Mouse (Mus musculus) left cerebral cortex, adult 8-10 months (tissue): ENCODE results near the gene Akt3. TPM values are rescaled to one million over a fixed set of nuclear protein-coding genes. Genes with fewer than 3 reads are reported as not detected.
A peak's percentile ranks its signal among the peaks of the same experiment; 100 is the strongest.

Source experiments
- DNase-seq, 2 experiments: peaks; one replicate each; pipeline ENCODE4 v3.0.0; 2022; ENCODE audit warnings: low spot score in 2 of 2
- total RNA-seq, 4 experiments: library from RNA; stranded (reverse); gene quantifications; 2 replicates each; pipeline ENCODE4 v1.2.4; 2022

The Akt3 gene
- total RNA-seq = 100 to 1,000 TPM; 227 to 296 (median 251) TPM

GRCm38 (mm10) chr1:177258034-177258342 is at the start of gene Akt3:
TSS of gene Akt3 (minus strand) at chr1:177258203.
- no peak for DNase-seq

- DNase-seq = peak; percentile 14 to 46
These were observed 49.5 kb upstream of the Akt3 start for GRCm38 (mm10) chr1:177307549-177307948.

GRCm38 (mm10) chr1:177298231-177298630 is 40.2 kb upstream of the Akt3 start:
- DNase-seq = no peak

- no peak for DNase-seq
These were observed 28.8 kb upstream of the Akt3 start for GRCm38 (mm10) chr1:177286764-177287163.

GRCm38 (mm10) chr1:177281925-177282324 is 23.9 kb upstream of the Akt3 start:
- no peak for DNase-seq

GRCm38 (mm10) chr1:177277361-177277760 is 19.4 kb upstream of the Akt3 start:
- DNase-seq = no peak

- no peak for DNase-seq
These were observed 9.6 kb upstream of the Akt3 start for GRCm38 (mm10) chr1:177267645-177268044.

GRCm38 (mm10) chr1:177262926-177263325 is 4.9 kb upstream of the Akt3 start:
- no peak for DNase-seq

GRCm38 (mm10) chr1:177260796-177261195 is 2.8 kb upstream of the Akt3 start:
- DNase-seq = no peak

- no peak for DNase-seq
These were observed 1.1 kb upstream of the Akt3 start for GRCm38 (mm10) chr1:177259038-177259600.

GRCm38 (mm10) chr1:177258343-177259037 is 487 bp upstream of the Akt3 start:
- DNase-seq = peak; percentile 53 to 70

- peak; percentile 58 to 84 for DNase-seq
These were observed 597 bp downstream of the Akt3 start for GRCm38 (mm10) chr1:177257178-177258033.

- DNase-seq = no peak
These were observed 9.4 kb downstream of the Akt3 start for GRCm38 (mm10) chr1:177248638-177249037.

GRCm38 (mm10) chr1:177238368-177238767 is 19.6 kb downstream of the Akt3 start:
- no peak for DNase-seq

- DNase-seq = no peak
These were observed 21.3 kb downstream of the Akt3 start for GRCm38 (mm10) chr1:177236695-177237094.

- no peak for DNase-seq
These were observed 21.8 kb downstream of the Akt3 start for GRCm38 (mm10) chr1:177236249-177236648.

GRCm38 (mm10) chr1:177234462-177234861 is 23.5 kb downstream of the Akt3 start:
- DNase-seq = no peak

- no peak for DNase-seq
These were observed 26.9 kb downstream of the Akt3 start for GRCm38 (mm10) chr1:177231122-177231521.

GRCm38 (mm10) chr1:177198978-177199377 is 59.0 kb downstream of the Akt3 start:
- DNase-seq = no peak

GRCm38 (mm10) chr1:177195224-177195623 is 62.8 kb downstream of the Akt3 start:
- no peak for DNase-seq

GRCm38 (mm10) chr1:177194324-177194723 is 63.7 kb downstream of the Akt3 start:
- no peak for DNase-seq

- DNase-seq = no peak
These were observed 66.4 kb downstream of the Akt3 start for GRCm38 (mm10) chr1:177191623-177192022.
